Mouse (Mus musculus): ENCODE measurements around the gene Dnmt3l.

DNA sequence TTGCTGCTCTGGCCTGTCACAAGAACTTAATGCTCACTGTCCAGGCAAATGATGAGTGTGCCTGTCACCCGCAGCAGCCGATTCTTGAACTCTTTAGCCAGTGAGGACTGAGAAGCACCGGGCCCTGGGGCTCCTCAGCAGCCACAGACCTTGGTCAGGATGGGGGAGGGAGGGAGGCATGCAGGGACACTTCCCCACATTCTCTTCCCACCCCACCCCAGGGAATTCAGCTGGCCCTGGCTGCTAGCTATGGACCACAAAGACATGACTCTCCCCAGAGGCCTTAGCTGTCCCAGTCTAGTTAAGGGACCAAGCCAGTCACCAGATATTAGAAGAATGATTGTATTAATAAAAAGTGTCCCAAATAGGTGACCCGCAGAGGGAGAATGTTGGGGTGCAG lies 32.4 kb downstream of the Dnmt3l start:
- no peak for TF ChIP-seq NANOG (IDR thresholded peaks at IDR 0.05; ENCODE audit: borderline replicate concordance, low read length)
- TF ChIP-seq CTCF (conservative IDR thresholded peaks at IDR 0.05; ENCODE audit: low read length), result no peak
- no peak for TF ChIP-seq POU5F1 (IDR thresholded peaks at IDR 0.05; ENCODE audit: borderline replicate concordance, low read length)
